Mouse (Mus musculus): ENCODE measurements around the gene Mfsd12.
A peak's percentile ranks its signal among the peaks of the same experiment; 100 is the strongest.

DNA sequence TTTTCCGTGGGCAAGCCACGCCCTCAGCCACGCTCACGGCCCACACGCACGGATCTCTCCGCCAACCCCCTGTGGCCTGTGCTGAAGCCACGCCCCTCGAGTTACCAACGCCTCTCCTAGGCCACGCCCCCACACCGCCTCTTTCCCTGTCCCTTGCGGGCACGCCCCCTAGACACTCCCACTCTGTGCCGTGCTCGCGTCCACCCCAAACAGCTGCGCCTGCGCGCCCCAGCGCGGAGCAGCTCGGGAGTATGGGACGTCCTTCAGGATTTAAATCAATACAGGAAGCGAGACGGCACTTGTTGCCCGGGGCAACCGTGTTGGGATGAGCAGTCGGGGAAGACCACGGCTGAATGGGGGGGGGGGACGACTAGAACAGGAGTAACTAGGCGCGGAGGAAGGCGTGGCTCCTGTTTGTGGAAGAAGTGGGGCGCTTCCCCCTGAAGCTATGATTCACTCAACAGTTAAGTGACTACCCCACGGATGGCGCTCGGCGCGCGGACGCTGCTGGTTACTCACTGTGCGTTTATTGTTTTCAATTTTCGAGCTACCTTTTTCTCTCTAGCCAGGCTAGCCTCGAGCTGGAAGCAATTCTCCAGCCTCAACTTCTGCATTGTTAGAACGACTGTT, 21.4 kb downstream of the Mfsd12 start:
- peak; percentile 40 for TF ChIP-seq CTCF (IDR thresholded peaks at IDR 0.05; ENCODE audit: low read depth)
- TF ChIP-seq EP300 (optimal IDR thresholded peaks at IDR 0.05): no peak
